Comparison of ENCODE assay signal across 19 mouse cellular contexts in the genomic region with DNA sequence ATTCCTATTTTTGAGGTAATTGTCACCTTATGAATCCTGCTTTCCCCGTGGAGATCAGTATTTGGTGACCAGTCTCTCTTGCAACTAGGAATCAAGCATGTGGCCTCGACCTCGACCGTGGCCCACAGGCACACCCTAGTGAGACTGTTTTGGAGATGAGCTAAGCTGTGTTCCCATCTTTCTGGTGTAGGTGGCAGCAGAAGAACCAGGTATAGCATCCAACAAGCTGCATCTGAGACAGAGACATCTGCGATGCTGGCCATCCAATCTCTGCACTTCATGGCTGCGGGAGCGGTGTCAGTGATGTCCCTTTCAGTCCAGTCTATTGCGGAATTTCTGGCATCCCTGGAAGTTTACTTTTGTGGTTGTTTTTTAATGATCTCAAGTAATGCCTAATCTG. TPM values are rescaled to one million over a fixed set of nuclear protein-coding genes. Genes with fewer than 3 reads are reported as not detected.
"Had no signal": no experiment of that assay in that cellular context is flagged by ENCODE, and none has a peak within 500 bp of the region (broad histone marks: within the 10 kb centered on the region; RNA-seq: fewer than 3 reads in every experiment).

No protein-coding gene starts in this region.

- DNase-seq: kidney, adult 2 months; kidney, postnatal 10 days; kidney, postnatal 36 days; layer of hippocampus, postnatal 36 days; liver, embryonic 13.5 days; lung, adult 2 months; lung, postnatal 14 days; lung, postnatal 4 days; thymus, postnatal 36 days had no signal

- H3K27me3 ChIP-seq: kidney, embryonic 15.5 days; liver, embryonic 13.5 days; midbrain, embryonic 12.5 days had no signal

- H3K9me3 ChIP-seq: kidney, embryonic 15.5 days; liver, embryonic 13.5 days; midbrain, embryonic 12.5 days had no signal

- H3K4me1 ChIP-seq: kidney, embryonic 15.5 days; liver, embryonic 13.5 days; midbrain, embryonic 12.5 days had no signal

- H3K36me3 ChIP-seq: kidney, embryonic 15.5 days; liver, embryonic 13.5 days; midbrain, embryonic 12.5 days had no signal

- H3K4me2 ChIP-seq: kidney, embryonic 15.5 days; liver, embryonic 13.5 days; midbrain, embryonic 12.5 days had no signal

- H3K4me3 ChIP-seq: kidney, embryonic 15.5 days; left cerebral cortex, adult 2 months; liver, embryonic 13.5 days; midbrain, embryonic 12.5 days; myocyte had no signal

- ATAC-seq: midbrain, embryonic 16.5 days had no signal

- H3K27ac ChIP-seq: kidney, embryonic 15.5 days; left cerebral cortex, adult 2 months; liver, embryonic 13.5 days; midbrain, embryonic 12.5 days; stomach, postnatal 0 days had no signal

- H3K9ac ChIP-seq: kidney, embryonic 15.5 days; liver, embryonic 13.5 days; midbrain, embryonic 12.5 days had no signal

RNA-seq across cellular contexts. Expression of a gene that starts 14.8 kb away (rescaled TPM):
- total RNA-seq: megakaryocyte-erythroid progenitor cell, adult 5-6 weeks; monocyte, adult 5-6 weeks had no signal
- polyA plus RNA-seq: kidney, adult 2 months; liver, adult 2 months; liver, embryonic 13.5 days; lung, embryonic 16.5 days; stomach, postnatal 0 days had no signal
